Mouse (Mus musculus): ENCODE results near the gene Vps26a.
A peak's percentile ranks its signal among the peaks of the same experiment; 100 is the strongest.
"Not testable (repeated sequence)": the region's sequence is repeated elsewhere in the genome, so short reads cannot be mapped to it uniquely, and the experiment has no call there.

Gene Vps26a

GRCm38 (mm10) chr10:62500088-62500915 lies 13.7 kb upstream of the Vps26a start:
- peak; percentile 57 to 65 for DNase-seq

DNA sequence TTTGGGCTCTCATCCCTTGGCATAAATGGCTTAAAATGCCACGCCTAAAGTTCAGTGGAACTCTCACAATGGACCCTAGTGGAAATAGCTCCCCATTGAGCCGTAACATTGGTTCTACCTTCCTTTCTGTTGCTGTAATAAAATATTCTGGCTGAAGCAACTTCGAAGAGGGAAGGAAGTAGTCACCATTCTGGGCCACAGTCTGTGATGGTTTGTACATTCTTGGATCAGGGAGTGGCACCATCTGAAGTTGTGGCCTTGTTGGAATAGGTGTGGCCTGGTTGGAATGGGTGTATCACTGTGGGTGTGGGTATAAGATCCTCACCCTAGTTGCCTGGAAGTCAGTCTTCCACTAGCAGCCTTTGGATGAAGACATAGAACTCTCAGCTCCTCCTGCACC lies 5.1 kb upstream of the Vps26a start:
- not testable (repeated sequence) for DNase-seq

- DNase-seq: peak; percentile 44 to 68
Observed at GRCm38 (mm10) chr10:62488266-62488665, 1.7 kb upstream of the Vps26a start.

DNA sequence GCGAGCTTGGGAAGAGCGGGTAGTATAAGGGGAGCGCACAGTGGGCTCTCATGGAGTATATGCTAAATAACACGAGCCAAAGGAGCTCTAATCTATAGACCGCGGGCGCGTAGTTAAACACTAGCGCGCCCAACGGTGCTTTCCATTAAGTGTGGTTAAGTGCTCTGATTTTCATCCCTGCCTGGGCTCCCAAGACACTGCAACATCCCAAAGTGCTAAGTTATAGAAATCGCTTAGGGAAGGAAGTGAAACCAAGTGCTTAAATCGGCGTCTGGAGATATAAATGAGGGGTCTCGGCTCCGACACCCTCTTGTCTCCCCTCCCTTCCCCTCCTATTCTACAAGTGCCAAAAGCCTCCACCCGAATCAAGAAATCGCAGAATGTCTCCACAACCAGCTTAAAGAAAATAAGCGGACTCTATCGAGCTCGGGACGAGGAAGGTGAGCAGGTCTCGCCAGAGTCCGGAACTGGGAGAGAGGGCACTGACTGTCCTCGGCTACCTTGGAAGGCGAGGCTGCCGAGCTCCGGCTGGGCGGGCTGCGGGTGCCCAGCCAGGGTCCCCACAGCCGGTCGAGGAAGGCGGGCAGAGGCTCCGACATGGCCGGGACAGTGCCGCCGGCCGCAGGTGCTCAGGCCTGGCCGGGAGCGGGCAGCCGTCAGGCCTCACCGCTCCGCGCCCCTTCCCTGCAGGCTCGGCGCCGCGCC lies 575 bp downstream of the Vps26a start:
- DNase-seq: peak in 1 of 2 experiments; percentile 27

GRCm38 (mm10) chr10:62481108-62481852 lies 5.3 kb downstream of the Vps26a start:
- DNase-seq: no peak

- no peak for DNase-seq
Observed at GRCm38 (mm10) chr10:62476980-62477379, 9.6 kb downstream of the Vps26a start.

- no peak for DNase-seq
Observed at GRCm38 (mm10) chr10:62474944-62475343, 11.7 kb downstream of the Vps26a start.

- DNase-seq: no peak
Observed at GRCm38 (mm10) chr10:62471105-62471504, 15.5 kb downstream of the Vps26a start.

GRCm38 (mm10) chr10:62469736-62470135 lies 16.9 kb downstream of the Vps26a start:
- DNase-seq: no peak

GRCm38 (mm10) chr10:62461321-62461720 lies 25.3 kb downstream of the Vps26a start:
- DNase-seq: no peak

DNA sequence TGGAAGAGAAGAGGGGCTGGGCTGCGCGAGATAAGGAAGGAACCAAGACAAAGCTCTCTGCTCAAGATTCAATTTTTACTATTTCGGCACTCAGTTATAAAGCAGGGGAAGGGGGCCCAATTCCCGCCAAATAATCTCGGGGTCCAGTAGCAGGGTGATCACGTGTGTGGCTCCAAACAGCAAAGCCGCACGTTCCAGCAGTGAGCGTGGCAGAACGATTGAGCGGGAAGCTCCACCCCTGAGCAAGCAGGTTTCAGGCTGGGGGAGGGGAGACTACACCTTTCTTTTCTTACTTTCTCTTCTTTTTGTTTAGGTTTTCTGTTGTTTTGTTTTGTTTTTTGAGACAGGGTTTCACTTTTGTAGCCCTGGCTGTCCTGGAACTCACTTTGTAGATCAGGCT lies 34.6 kb downstream of the Vps26a start:
- DNase-seq: not testable (repeated sequence)

DNA sequence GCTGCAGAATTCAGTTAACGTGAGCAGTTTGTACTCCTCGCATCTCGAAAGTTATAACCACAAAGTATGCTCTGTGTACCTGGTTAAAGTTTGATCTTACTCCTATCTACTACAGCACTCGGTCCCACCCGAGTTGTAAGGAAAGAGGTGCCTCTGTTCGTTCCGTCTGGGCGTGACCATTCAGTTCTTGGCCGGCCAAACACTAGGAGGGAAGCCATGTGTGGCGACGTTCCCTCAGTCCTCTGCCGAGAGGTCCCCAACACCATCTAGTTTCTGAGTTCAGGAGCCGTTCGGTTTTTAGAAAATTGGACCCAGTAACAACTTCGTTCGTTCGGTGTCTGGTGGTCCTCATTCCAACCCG lies 36.3 kb downstream of the Vps26a start:
- no peak for DNase-seq

- DNase-seq: peak; percentile 96
Observed at GRCm38 (mm10) chr10:62449364-62450279, 37.0 kb downstream of the Vps26a start, which contains the start of the genes 4930507D05Rik and Supv3l1. Gene 4930507D05Rik, plus strand, starts transcription at chr10:62449489. Gene Supv3l1, minus strand, starts transcription at chr10:62449738.

DNA sequence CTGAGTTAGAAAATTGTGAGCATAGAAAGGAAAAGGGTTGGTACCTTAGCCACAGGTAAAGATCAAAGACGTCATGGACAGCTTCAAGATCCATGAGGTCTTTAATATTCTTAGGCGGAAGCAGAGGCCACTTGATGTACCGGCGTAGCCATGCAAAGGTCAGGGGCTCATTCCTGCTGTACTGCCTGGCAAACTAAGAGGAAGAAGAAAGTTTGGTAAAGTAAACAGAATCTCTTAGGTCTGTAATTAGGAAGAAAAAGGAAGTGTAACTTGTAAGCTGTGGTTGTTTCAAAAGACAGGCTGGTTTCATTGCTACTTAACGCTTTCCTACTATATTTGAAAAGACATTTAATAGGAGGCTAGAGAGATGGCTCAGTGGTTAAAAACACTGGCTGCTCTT lies 56.2 kb downstream of the Vps26a start:
- no peak for DNase-seq

DNA sequence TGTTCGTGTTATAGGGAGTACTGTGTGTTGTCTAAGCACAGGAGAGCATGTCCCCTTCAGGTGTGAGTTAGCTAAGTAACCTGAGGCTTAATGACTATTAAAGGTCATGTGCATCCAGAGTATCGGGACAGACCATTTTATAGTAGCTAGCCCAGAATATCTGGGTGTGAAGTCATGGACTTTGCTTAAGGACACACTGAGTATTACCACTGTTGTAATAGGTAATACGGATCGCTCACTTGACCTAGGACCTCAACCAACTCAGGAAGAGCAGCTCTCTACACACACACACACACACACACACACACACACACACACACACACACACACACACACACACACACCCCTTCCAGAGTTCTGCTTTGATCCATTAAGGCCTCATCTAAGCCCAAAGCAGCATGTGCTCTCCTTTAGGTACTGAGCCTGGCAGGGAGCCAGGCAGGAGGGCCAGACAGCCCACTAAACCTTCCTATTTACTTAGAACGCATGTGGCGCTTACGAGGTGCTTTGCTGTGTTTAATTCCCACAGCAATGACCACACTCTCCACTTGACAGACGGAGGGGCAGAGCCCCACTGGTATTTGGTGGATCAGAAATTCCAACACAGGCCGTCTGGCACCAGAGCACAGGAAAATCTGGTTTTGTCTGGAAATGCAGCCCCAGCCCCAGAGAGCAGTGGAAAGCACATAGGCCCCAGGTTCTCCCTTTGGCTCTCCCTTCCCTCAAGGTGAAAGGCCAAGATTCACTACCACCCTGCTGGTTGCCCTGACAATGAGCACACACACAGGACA lies 61.3 kb downstream of the Vps26a start:
- DNase-seq: no peak

DNA sequence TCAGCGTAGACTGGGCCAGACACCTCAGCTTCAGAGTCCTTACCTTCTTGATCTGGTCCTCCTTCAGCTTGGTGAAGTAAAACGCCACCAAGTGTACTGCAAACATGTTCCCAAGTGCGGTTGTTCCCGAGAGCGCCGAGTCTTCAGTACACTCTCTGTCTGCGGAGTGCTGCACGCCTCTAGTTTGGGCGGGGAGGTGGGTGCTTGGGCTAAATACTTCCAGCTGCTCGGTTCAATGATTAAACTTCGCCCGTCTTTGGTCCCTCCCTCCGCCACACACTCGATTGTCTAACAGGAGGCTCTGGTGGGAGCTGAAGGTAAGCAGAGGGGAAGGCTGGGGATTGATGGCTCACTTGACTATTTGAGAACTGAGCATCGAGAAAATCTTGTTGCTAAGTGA lies 64.3 kb downstream of the Vps26a start, which contains the start of gene Hkdc1:
TSS of gene Hkdc1 (minus strand) at position 237 of the 400 bp plus-strand sequence.
- DNase-seq: no peak

GRCm38 (mm10) chr10:62421127-62421526 lies 65.5 kb downstream of the Vps26a start:
- DNase-seq: no peak

DNA sequence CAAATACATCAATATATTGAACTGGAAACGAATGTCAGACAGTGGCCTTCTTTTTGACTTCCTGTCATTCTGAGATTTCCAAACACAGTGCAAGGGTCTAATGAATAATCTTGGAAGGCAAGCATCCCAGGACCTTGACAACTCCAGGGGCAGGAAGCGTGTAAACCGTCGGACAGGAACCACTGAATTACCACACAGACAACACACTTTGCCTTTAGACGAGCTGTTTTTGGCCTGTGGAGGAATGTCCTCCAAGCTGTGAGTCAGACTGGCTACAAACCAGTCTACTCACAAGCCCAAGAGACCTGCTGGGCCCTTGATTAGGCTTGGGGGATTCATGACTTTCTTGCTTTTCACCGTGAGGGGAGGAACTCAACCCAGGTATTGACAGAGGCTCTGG lies 66.2 kb downstream of the Vps26a start:
- DNase-seq: no peak

DNA sequence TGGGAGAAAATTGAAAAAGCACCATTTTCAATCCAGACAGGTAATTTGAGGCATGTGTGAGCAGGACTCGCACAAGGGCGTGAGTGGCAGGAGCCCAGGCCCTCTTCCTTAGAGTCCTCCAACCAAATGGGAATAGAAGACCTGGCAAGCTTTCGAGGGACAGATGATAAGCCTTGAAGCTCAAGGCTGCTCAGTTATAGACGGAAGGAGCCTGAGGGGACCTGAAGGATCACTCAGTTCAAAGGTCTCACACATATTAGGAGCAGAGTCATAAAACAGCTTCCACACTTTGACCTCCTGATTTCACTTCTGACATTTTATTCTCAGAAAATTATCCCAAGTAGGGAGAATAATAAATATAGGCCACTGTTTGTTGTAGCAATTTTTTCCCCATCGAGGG lies 67.2 kb downstream of the Vps26a start:
- no peak for DNase-seq

DNA sequence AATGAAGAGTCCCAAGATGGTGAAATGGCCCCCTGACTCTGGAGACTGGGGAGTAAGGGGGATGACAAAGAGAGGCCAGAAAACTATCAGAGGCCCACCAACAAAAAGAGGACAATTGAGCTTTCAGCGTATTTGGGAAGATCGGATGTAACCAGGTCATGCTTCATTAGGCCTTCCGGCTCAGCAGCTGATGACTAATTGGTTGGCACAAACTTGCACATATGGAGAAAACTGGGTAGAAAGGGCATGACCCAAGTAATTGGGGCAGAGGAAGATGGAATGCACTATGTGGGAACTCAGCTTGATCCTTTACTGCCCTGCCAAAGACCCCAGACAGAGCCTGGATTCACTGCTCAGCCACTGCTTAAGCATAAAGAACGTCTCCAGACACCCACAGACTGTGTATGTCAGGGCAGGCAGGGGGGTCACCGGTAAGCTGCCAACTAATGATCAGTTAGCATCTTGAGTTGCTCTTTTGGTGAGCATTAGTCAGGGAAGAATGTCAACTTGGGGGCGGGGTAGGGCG lies 67.7 kb downstream of the Vps26a start:
- DNase-seq: no peak

- DNase-seq: no peak
Observed at GRCm38 (mm10) chr10:62413606-62413982, 73.0 kb downstream of the Vps26a start.

Data from cerebellum, postnatal 25 days (tissue).